Mouse (Mus musculus) macrophage (primary cell): ENCODE measurements at regions not wholly inside any gene's neighbourhood (a gene's known extent, or its start where the extent isn't known, plus 50 kb on each side); places are given as distances from the start of the nearest gene placed in this dataset.

Experiments
- H3K27ac ChIP-seq: fragments of 350-480 bp; formaldehyde crosslinking; 2 replicates; pipeline ENCODE4 v1.9.0; 2021
- H3K36me3 ChIP-seq: fragments of 350-480 bp; formaldehyde crosslinking; 2 replicates; pipeline ENCODE4 v1.9.0; 2021; ENCODE audit errors: inconsistent target
- H3K4me3 ChIP-seq: fragments of 350-480 bp; formaldehyde crosslinking; 2 replicates; pipeline ENCODE4 v1.9.0; 2021; ENCODE audit errors: inconsistent target
- H3K79me2 ChIP-seq: fragments of 350-480 bp; formaldehyde crosslinking; 2 replicates; pipeline ENCODE4 v1.9.0; 2021; ENCODE audit errors: inconsistent target
- WGBS: methylation state at CpG from one replicate; pipeline ENCODE4 v1.1.7; 2026; ENCODE audit warnings: inconsistent platforms; ENCODE audit not compliant: missing documents; 5-methylcytosine and 5-hydroxymethylcytosine counted together

- Histone ChIP-seq H3K36me3 (no peaks in the 10 kb centered on the region), H3K27ac (peak overlapping the region; percentile 36), H3K79me2 (no peaks in the 10 kb centered on the region), H3K4me3 (no peak overlapping the region)
- 14% methylated on average over 4 of the region's 4 CpGs for WGBS
Observed at GRCm38 (mm10) chr14:97028528-97028927, 509.6 kb upstream of the Klhl1 start.

GRCm38 (mm10) chr14:97006294-97006693 is 487.4 kb upstream of the Klhl1 start:
- H3K79me2 ChIP-seq, result no peaks in the 10 kb centered on the region
- no peak overlapping the region for H3K27ac ChIP-seq
- WGBS, result 100% methylated on average over 3 of the region's 3 CpGs
- no peaks in the 10 kb centered on the region for H3K36me3 ChIP-seq
- H3K4me3 ChIP-seq, result no peak overlapping the region

GRCm38 (mm10) chr14:96995081-96995480 is 476.2 kb upstream of the Klhl1 start:
- Histone ChIP-seq H3K79me2 (no peaks in the 10 kb centered on the region), H3K4me3 (no peak overlapping the region), H3K36me3 (no peaks in the 10 kb centered on the region), H3K27ac (no peak overlapping the region)
- WGBS, result 84% methylated on average over 3 of the region's 3 CpGs

GRCm38 (mm10) chr14:96990542-96991162 is 471.8 kb upstream of the Klhl1 start:
- H3K27ac ChIP-seq, result no peak overlapping the region
- WGBS, result 16% methylated on average over 8 of the region's 8 CpGs
- no peaks in the 10 kb centered on the region for H3K79me2 ChIP-seq
- no peaks in the 10 kb centered on the region for H3K36me3 ChIP-seq
- no peak overlapping the region for H3K4me3 ChIP-seq

- H3K4me3 ChIP-seq, result no peak overlapping the region
- no peaks in the 10 kb centered on the region for H3K79me2 ChIP-seq
- H3K36me3 ChIP-seq, result no peaks in the 10 kb centered on the region
- H3K27ac ChIP-seq, result no peak overlapping the region
- WGBS, result 93% methylated on average over 5 of the region's 5 CpGs
Observed at GRCm38 (mm10) chr14:96963074-96963447, 444.2 kb upstream of the Klhl1 start.

- 32% methylated on average over 8 of the region's 8 CpGs for WGBS
- no peak overlapping the region for H3K27ac ChIP-seq
- no peaks in the 10 kb centered on the region for H3K36me3 ChIP-seq
- H3K79me2 ChIP-seq, result no peaks in the 10 kb centered on the region
- no peak overlapping the region for H3K4me3 ChIP-seq
Observed at GRCm38 (mm10) chr14:96962426-96963073, 443.6 kb upstream of the Klhl1 start.

GRCm38 (mm10) chr14:96956115-96956514 is 437.2 kb upstream of the Klhl1 start:
- Histone ChIP-seq H3K36me3 (no peaks in the 10 kb centered on the region), H3K4me3 (no peak overlapping the region), H3K27ac (no peak overlapping the region), H3K79me2 (no peaks in the 10 kb centered on the region)
- WGBS, result 96% methylated on average over 4 of the region's 4 CpGs

- no peak overlapping the region for H3K4me3 ChIP-seq
- no peak overlapping the region for H3K27ac ChIP-seq
- H3K79me2 ChIP-seq, result no peaks in the 10 kb centered on the region
- no peaks in the 10 kb centered on the region for H3K36me3 ChIP-seq
Observed at GRCm38 (mm10) chr14:96954462-96954861, 435.6 kb upstream of the Klhl1 start.

- Histone ChIP-seq H3K79me2 (no peaks in the 10 kb centered on the region), H3K4me3 (no peak overlapping the region), H3K36me3 (no peaks in the 10 kb centered on the region), H3K27ac (no peak overlapping the region)
- WGBS, result 6% methylated on average over 2 of the region's 2 CpGs
Observed at GRCm38 (mm10) chr14:96908737-96909136, 389.8 kb upstream of the Klhl1 start.

GRCm38 (mm10) chr14:96879701-96880100 is 360.8 kb upstream of the Klhl1 start:
- H3K27ac ChIP-seq, result no peak overlapping the region
- WGBS, result 90% methylated on average over 3 of the region's 3 CpGs
- H3K4me3 ChIP-seq, result no peak overlapping the region
- no peaks in the 10 kb centered on the region for H3K36me3 ChIP-seq
- H3K79me2 ChIP-seq, result no peaks in the 10 kb centered on the region

- Histone ChIP-seq H3K79me2 (no peaks in the 10 kb centered on the region), H3K4me3 (no peak overlapping the region), H3K27ac (no peak overlapping the region), H3K36me3 (no peaks in the 10 kb centered on the region)
- WGBS, result 92% methylated on average over 4 of the region's 4 CpGs
Observed at GRCm38 (mm10) chr14:96871969-96872368, 353.1 kb upstream of the Klhl1 start.

- WGBS, result 43% methylated on average over 2 of the region's 2 CpGs
- no peak overlapping the region for H3K4me3 ChIP-seq
- H3K36me3 ChIP-seq, result no peaks in the 10 kb centered on the region
- H3K27ac ChIP-seq, result no peak overlapping the region
- no peaks in the 10 kb centered on the region for H3K79me2 ChIP-seq
Observed at GRCm38 (mm10) chr14:96838910-96839309, 320.0 kb upstream of the Klhl1 start.

- WGBS, result 78% methylated on average over 1 of the region's 1 CpGs
- no peak overlapping the region for H3K4me3 ChIP-seq
- H3K79me2 ChIP-seq, result no peaks in the 10 kb centered on the region
- H3K27ac ChIP-seq, result no peak overlapping the region
- no peaks in the 10 kb centered on the region for H3K36me3 ChIP-seq
Observed at GRCm38 (mm10) chr14:96825083-96825482, 306.2 kb upstream of the Klhl1 start.

GRCm38 (mm10) chr14:96815665-96816064 is 296.8 kb upstream of the Klhl1 start:
- no peak overlapping the region for H3K27ac ChIP-seq
- no peaks in the 10 kb centered on the region for H3K36me3 ChIP-seq
- no peaks in the 10 kb centered on the region for H3K79me2 ChIP-seq
- no peak overlapping the region for H3K4me3 ChIP-seq
- WGBS, result 80% methylated on average over 2 of the region's 2 CpGs

- 71% methylated on average over 1 of the region's 1 CpGs for WGBS
- Histone ChIP-seq H3K79me2 (no peaks in the 10 kb centered on the region), H3K27ac (no peak overlapping the region), H3K4me3 (no peak overlapping the region), H3K36me3 (no peaks in the 10 kb centered on the region)
Observed at GRCm38 (mm10) chr14:96805284-96805683, 286.4 kb upstream of the Klhl1 start.

- Histone ChIP-seq H3K4me3 (no peak overlapping the region), H3K79me2 (no peaks in the 10 kb centered on the region), H3K36me3 (no peaks in the 10 kb centered on the region), H3K27ac (no peak overlapping the region)
- 91% methylated on average over 1 of the region's 1 CpGs for WGBS
Observed at GRCm38 (mm10) chr14:96794806-96795205, 275.9 kb upstream of the Klhl1 start.
